Mouse (Mus musculus) kidney, adult 10 weeks (tissue): Measurements from ENCODE around the gene Grk2. TPM values are rescaled to one million over a fixed set of nuclear protein-coding genes. Genes with fewer than 3 reads are reported as not detected.

Experiments used
- polyA plus RNA-seq: library from polyadenylated mRNA; stranded (reverse); fragments of 350-450 nt; fragmentation: Illumina TruSeq; extraction: RNeasy Lipid Tissue Mini Kit (QIAGEN cat#74804); gene quantifications from one replicate; pipeline ENCODE4 v1.2.3, GENCODE M21; 2014; ENCODE audit warnings: low read depth, low replicate concordance

Grk2 gene
- polyA plus RNA-seq, result 11.2 TPM

DNA sequence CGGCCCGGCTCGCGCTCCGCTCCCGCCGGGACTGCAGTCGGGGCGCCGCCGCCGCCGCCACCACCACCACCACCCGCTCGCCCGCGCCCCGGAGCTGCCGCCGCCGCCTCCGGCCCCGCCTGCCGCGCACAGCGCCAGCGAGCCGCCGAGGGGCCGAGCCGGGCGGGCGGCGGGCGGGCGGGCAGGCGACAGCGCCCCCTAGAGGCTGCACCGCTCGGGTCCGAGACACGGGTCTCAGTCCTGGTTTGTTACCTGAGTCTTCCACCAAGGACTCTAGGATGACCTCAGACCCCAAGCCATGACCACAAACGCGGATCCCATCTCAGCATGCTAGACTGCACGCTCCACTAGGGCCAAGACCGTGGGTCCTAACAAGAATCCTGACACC lies at the start of gene Grk2:
TSS of gene Grk2 (minus strand) at position 33 of the 388 bp plus-strand sequence.

DNA sequence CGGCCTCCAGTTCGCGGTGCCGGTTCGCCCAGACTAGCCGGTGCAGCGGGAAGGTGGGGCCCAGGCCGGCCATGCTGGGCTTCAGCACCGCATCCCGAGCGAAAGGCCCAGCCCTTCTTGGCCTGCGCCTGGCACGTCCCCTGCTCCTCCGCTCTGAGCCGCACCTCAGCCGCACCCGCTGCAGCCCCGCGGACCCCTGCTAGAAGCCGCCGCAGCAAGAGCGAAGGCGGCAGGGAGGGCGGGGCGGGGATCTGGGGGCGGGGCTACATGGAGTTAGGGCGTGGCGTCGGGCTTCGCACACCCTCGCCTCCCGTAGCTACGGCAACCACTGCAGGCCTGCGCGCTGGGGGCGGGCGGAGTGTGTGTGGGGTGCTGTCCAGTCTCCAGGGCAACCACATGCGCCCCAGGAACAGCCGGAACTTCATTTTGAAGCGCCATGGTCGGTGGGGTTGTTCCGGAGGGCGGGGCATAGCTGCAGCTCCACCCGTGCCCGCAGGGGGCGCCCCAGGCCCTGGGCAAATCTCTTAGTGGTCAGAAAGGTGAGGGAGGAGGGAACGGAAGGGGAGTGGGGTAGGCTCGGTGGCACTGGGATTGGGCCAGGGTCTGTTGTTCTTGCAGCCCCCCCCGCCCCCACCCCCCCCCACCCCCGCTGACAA lies 23.0 kb downstream of the Grk2 start, which contains the start of gene Ankrd13d:
TSS of gene Ankrd13d (minus strand) at position 240 of the 656 bp plus-strand sequence.

DNA sequence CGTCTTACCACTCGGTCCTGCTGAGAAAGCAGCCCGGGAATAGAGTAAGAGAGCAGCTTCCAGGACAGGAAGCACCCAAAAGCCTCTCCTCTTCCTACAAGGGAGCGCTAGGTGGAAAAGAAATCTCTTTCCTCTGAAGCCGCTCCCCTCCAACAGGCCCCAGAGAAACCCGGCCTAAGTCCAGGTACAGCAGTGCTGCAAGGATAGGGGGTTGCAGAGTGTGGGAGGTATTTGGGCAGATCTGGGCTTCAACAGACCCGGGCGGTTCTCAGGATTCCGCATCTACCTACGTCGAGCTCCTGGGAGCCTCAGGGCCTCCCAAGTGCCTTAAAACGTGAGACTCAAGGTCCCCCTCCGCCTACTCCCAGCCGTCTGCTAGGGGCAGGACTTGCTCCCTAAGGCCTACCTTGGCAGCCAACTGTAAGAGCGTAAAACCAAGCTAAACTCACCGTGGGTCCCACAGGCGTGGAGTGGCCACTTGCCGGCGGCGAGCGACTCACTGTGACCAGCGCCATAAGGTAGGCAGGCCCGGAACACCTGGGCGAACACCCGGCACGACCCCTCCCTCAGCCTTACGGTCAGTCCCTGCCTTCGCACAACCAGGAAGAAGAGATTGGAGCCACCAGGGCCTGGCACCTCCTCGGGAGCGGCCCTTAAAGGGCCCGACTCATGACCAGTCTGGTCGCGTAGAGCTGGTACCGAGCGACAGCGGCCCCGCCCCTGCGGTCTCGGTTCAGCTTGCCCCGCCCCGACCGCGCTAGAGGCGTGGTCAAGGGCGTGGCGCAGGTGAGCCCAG lies 37.3 kb downstream of the Grk2 start, which contains the start of gene Ssh3:
TSS of gene Ssh3 (minus strand) at position 615 of the 796 bp plus-strand sequence.

Other genes starting within 250 kb of the Grk2 start
- gene Gstp3, start 246.7 kb downstream of the Grk2 start, polyA plus RNA-seq, result not detected
- not detected for gene Cabp2, start 224.6 kb downstream of the Grk2 start, polyA plus RNA-seq
- 0.73 TPM for gene Cdk2ap2, start 209.0 kb downstream of the Grk2 start, polyA plus RNA-seq
- gene Pitpnm1, start 206.2 kb downstream of the Grk2 start, polyA plus RNA-seq, result 0.20 TPM
- gene Aip, start 180.4 kb downstream of the Grk2 start, polyA plus RNA-seq, result 1.3 TPM
- not detected for gene Gpr152, start 166.4 kb downstream of the Grk2 start, polyA plus RNA-seq
- not detected for gene Cabp4, start 162.2 kb downstream of the Grk2 start, polyA plus RNA-seq
- gene Coro1b, start 157.6 kb downstream of the Grk2 start, polyA plus RNA-seq, result 9.0 TPM
- gene Ptprcap, start 152.6 kb downstream of the Grk2 start, polyA plus RNA-seq, result 2.3 TPM
- gene Rps6kb2, start 142.9 kb downstream of the Grk2 start, polyA plus RNA-seq, result 2.2 TPM
- gene Carns1, start 130.7 kb downstream of the Grk2 start, polyA plus RNA-seq, result 0.49 TPM
- gene Tbc1d10c, start 114.9 kb downstream of the Grk2 start, polyA plus RNA-seq, result not detected
- 97.3 TPM for gene Ppp1ca, start 114.2 kb downstream of the Grk2 start, polyA plus RNA-seq
- 1.5 TPM for gene Rad9a, start 104.6 kb downstream of the Grk2 start, polyA plus RNA-seq
- 0.16 TPM for gene Clcf1, start 92.0 kb downstream of the Grk2 start, polyA plus RNA-seq
- gene AC109138.7, start 91.9 kb downstream of the Grk2 start, polyA plus RNA-seq, result not detected
- gene Pold4, start 74.3 kb downstream of the Grk2 start, polyA plus RNA-seq, result not detected
- gene Ssh3, start 37.0 kb downstream of the Grk2 start, polyA plus RNA-seq, result 1.7 TPM
- gene Ankrd13d, start 23.1 kb downstream of the Grk2 start, polyA plus RNA-seq, result not detected
- 50.5 TPM for gene Kdm2a, start 92.1 kb upstream of the Grk2 start, polyA plus RNA-seq
- gene Rhod, start 133.2 kb upstream of the Grk2 start, polyA plus RNA-seq, result 3.3 TPM
- 0.40 TPM for gene Syt12, start 171.2 kb upstream of the Grk2 start, polyA plus RNA-seq
- gene 2010003K11Rik, start 192.4 kb upstream of the Grk2 start, polyA plus RNA-seq, result 0.81 TPM
- 2.8 TPM for gene Pcx, start 204.2 kb upstream of the Grk2 start, polyA plus RNA-seq